Mouse (Mus musculus) subcutaneous adipose tissue, adult 2 months (tissue): ENCODE measurements around the gene Gm5458. TPM values are rescaled to one million over a fixed set of nuclear protein-coding genes. Genes with fewer than 3 reads are reported as not detected.

Experiments
- polyA plus RNA-seq: library from polyadenylated mRNA; depleted of rRNA; stranded (reverse); fragments of >200 nt; gene quantifications from 2 replicates; pipeline ENCODE4 v1.2.3, GENCODE M21; 2012; ENCODE audit warnings: low replicate concordance; rRNA removed

The Gm5458 gene
- polyA plus RNA-seq: not detected in 2 replicates

DNA sequence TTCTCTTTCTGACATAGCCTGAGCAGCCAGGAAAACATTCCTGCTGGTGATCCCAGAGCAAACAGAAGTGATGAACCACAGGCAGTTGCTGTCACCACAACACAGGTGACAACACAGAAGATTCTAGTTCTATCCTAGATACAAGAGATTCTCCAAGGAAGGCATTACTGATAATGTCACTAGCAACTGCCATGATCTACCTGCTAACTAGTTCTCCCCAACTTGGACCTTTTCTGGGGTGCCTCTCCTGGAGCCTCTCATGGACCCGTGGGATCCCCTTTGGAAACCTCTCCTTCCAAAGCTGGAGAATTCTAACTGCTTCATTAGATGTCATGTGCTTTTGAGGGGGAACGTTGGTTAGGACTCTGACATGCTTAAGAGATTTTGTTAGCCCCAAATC is at the start of gene Gm5458:
Gm5458 (minus strand) TSS at position 101 of the 400 bp plus-strand sequence.

DNA sequence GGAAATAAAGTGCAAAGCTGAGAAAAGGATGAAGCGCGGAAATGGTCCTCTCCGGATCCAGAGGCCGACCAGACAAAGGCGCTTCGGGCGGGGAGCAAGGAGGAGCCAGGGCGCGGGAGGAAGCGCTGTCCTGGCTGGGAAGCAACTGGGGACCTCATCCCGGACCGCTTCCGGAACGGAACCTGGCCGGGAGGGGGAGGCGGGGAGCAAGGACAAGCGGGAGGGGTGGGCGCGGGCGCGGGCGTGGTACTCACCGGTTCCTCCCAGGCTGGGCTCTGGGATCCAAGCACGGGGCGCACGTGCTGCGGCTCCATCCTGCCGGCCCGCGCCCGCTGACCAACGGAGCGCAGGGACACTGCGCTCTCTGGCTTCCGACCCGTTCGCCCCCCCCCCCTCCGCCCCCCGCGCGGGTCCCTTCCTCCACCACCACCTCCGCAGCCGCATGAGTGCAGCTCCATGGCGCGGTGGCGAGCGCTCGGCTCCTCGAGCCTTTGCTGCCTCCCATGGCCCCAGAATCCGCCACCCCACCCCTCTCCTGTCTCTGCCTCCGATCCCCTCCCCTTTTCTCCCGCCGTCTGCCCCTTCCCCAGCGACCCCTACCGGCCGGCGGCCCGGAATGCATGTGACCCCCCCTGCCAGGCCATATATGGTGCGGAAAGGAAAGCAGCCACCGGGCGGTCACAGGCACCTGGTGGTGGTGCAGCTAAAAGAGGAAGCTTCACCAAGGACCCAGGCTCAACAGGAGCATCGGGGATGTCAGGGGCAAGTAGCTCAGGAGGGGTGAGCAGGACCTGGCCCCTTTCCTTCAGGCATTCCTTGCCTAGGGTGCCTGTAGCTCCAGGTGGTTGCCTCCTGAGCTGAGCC is 17.3 kb downstream of the Gm5458 start, which contains the start of gene Gm2237:
Gm2237 (minus strand) TSS at position 332 of the 864 bp plus-strand sequence.

DNA sequence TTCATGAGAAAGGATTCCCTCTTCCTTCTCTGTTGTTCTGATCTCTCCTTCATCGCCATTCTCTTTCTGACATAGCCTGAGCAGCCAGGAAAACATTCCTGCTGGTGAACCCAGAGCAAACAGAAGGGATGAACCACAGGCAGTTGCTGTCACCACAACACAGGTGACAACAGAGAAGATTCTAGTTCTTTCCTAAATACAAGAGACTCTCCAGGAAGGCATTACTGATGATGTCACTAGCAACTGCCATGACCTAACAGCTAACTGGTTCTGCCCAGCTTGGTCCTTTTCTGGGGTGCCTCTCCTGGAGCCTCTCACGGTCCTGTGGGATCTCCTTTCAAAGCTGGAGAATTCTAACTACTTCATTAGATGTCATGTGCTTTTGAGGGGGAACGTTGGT is 52.5 kb downstream of the Gm5458 start, which contains the start of gene Gm2244:
Gm2244 (minus strand) TSS at position 101 of the 400 bp plus-strand sequence.

Other genes with a start within 250 kb of the Gm5458 start
- gene Gm21738, start 183.7 kb downstream of the Gm5458 start, polyA plus RNA-seq: not detected in 2 replicates
- not detected in 2 replicates for gene Gm2244, start 52.6 kb downstream of the Gm5458 start, polyA plus RNA-seq
- 1.6 and 2.0 TPM in 2 replicates for gene Gm2237, start 17.4 kb downstream of the Gm5458 start, polyA plus RNA-seq
- 52.4 and 90.1 TPM in 2 replicates for gene Nid2, start 148.7 kb upstream of the Gm5458 start, polyA plus RNA-seq
- 36.2 and 51.4 TPM in 2 replicates for gene Rtraf, start 221.2 kb upstream of the Gm5458 start, polyA plus RNA-seq